Mouse (Mus musculus): Measurements from ENCODE around the gene Zbtb2. TPM values are rescaled to one million over a fixed set of nuclear protein-coding genes. Genes with fewer than 3 reads are reported as not detected.

Gene Zbtb2
- polyA plus RNA-seq, 1 experiment from 2014 or later = 16.9 TPM

GRCm38 (mm10) chr10:4323885-4324284 lies 64.0 kb downstream of the Zbtb2 start:
- Histone ChIP-seq H3K27me3 (no peaks in the 10 kb centered on the region), H3K9ac (no peak overlapping the region), H3K4me1 (replicated peaks) (peaks cover 25% of the 10 kb centered on the region), H3K4me3 (no peak overlapping the region), H3K4me2 (no peak overlapping the region), H3K27ac (replicated peaks) (no peak overlapping the region), H3K9me3 (no peaks in the 10 kb centered on the region), H3K36me3 (no peaks in the 10 kb centered on the region)
- no peak for ATAC-seq (ENCODE audit: low read depth)
- 86% methylated on average over 8 of the region's 8 CpGs for WGBS

Other genes starting within 250 kb of the Zbtb2 start
- gene Akap12, start 121.7 kb downstream of the Zbtb2 start, polyA plus RNA-seq (2015; fragmentation: Nextera tagmentation; extraction: Ambion mirVana) = 78.6 and 80.2 TPM in 2 replicates
- gene Rmnd1, start 44.3 kb upstream of the Zbtb2 start, polyA plus RNA-seq (2015; fragmentation: Nextera tagmentation; extraction: Ambion mirVana) = 52.2 and 58.9 TPM in 2 replicates
- gene Armt1, start 44.4 kb upstream of the Zbtb2 start, polyA plus RNA-seq (2015; fragmentation: Nextera tagmentation; extraction: Ambion mirVana) = 15.0 and 15.7 TPM in 2 replicates
- gene Ccdc170, start 94.4 kb upstream of the Zbtb2 start, polyA plus RNA-seq (2015; fragmentation: Nextera tagmentation; extraction: Ambion mirVana) = 0.08 TPM in 1 of 2 replicates, not detected in the other
- gene Esr1, start 223.5 kb upstream of the Zbtb2 start, polyA plus RNA-seq (2015; fragmentation: Nextera tagmentation; extraction: Ambion mirVana) = 0.17 and 0.25 TPM in 2 replicates

Data from neural tube, embryonic 13.5 days (tissue).